Mouse (Mus musculus): ENCODE data around the gene Wnt10a. TPM values are rescaled to one million over a fixed set of nuclear protein-coding genes. Genes with fewer than 3 reads are reported as not detected.

Wnt10a gene
- polyA plus RNA-seq, 1 experiment from 2014 or later = 0.21 TPM

DNA sequence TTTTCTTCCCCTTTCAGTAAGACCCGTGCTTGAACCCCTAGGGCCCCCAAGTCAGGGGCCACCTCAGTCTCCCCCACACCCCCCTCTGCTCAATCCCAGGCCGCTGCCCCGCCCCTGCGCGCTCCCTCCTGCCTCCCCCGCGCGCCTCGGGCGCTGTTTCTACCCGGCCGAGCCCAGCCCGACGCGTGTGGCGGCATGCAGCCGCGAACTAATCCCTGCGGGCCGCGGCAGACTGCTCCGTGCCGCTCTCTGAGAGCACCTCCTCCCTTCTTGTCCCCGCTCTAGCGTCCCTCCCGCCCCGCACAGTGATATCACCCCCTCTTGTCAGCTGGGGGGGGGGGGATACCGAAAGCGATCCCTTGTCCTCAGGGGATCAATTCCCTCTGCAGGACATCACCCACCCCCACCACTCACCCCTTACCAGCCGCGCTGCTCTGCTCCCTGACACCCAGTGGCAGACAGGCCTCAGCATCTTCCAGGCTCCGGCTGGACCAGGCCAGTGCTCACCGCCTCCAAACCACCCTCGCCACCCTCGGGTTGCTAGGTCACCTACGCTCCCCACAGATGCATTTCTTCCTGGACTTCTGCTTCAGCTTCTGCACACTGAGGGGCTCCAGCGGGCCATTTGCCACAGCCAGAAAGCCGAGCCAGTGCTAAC lies 3.3 kb downstream of the Wnt10a start:
- Histone ChIP-seq H3K4me2 (replicated peaks) (peak overlapping the region; percentile 45), H3K27ac (no peak overlapping the region), H3K9me3 (ENCODE audit: control insufficient read depth, low read length) (no peaks in the 10 kb centered on the region), H3K27me3 (ENCODE audit: control insufficient read depth, insufficient read depth, low read length) (peaks cover 96% of the 10 kb centered on the region), H3K4me1 (replicated peaks; ENCODE audit: control insufficient read depth, insufficient read depth, low read length) (peaks cover 23% of the 10 kb centered on the region), H3K36me3 (replicated peaks; ENCODE audit: control insufficient read depth, insufficient read depth) (no peaks in the 10 kb centered on the region), H3K4me3 (replicated peaks; ENCODE audit: low read length) (peak overlapping the region; percentile 16), H3K9ac (no peak overlapping the region)
- WGBS = under 1% methylated on average over 33 of the region's 38 CpGs
- DNase-seq (ENCODE audit: low spot score) = no peak
- ATAC-seq (ENCODE audit: low FRiP score) = 0 out of 2 replicates have a peak, but pooled peaks have one; percentile 22

DNA sequence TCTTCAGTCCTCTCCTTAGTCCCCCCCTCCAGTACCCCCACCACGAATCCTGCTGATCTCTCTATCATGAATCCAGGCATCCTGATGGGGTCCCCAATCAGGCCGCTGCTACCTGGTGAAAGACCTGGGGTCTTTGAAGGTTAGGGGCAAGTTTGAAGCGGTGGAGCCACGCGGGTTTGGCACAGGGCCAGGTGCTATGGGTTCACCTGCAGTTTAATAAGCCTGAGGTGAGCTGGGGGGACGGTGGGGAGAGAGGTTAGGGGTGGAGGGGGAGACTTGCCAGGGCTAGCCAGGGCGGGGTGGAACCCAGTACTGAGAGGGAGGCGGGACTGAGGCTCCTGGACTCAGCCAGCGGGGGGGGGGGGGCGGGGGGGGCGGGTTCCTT lies 3.8 kb downstream of the Wnt10a start:
- no peak overlapping the region for H3K4me3 ChIP-seq (replicated peaks; ENCODE audit: low read length)
- H3K4me2 ChIP-seq (replicated peaks) = peak overlapping the region; percentile 45; the same call in 1 of the 2 replicates
- no peak for ATAC-seq (ENCODE audit: low FRiP score)

DNA sequence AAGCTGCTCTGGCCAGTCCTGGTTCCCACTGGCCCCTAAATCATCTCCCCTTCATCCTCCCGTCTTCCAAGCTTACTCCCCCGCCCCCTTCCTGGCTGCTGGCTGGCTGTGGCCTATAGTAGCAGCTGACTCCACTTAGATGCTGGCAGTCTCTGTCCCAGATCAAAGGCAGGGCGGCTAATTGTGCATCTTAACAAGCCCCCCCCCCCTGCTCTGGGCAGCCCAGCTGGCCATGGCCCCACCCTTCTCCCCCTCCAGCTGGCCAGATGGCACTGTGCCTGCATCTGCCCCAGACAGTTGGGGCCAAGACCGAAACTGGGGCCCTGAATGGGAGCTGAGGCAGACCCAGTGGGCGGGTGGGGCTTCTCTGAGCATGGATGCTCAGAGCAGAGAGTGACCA lies 6.1 kb downstream of the Wnt10a start:
- Histone ChIP-seq H3K9ac (no peak overlapping the region), H3K4me3 (replicated peaks; ENCODE audit: low read length) (no peak overlapping the region), H3K36me3 (replicated peaks; ENCODE audit: control insufficient read depth, insufficient read depth) (no peaks in the 10 kb centered on the region), H3K27me3 (ENCODE audit: control insufficient read depth, insufficient read depth, low read length) (peaks cover 95% of the 10 kb centered on the region), H3K27ac (no peak overlapping the region), H3K9me3 (ENCODE audit: control insufficient read depth, low read length) (no peaks in the 10 kb centered on the region), H3K4me1 (replicated peaks; ENCODE audit: control insufficient read depth, insufficient read depth, low read length) (peaks cover 15% of the 10 kb centered on the region), H3K4me2 (replicated peaks) (no peak overlapping the region)
- 8% methylated on average over 5 of the region's 5 CpGs for WGBS
- ATAC-seq (ENCODE audit: low FRiP score) (peak; percentile 65), DNase-seq (ENCODE audit: low spot score) (peak; percentile 58)

More for the DNA sequence above, 3.8 kb downstream of the Wnt10a start:
- no peak for DNase-seq (ENCODE audit: low spot score)
- Histone ChIP-seq H3K36me3 (replicated peaks; ENCODE audit: control insufficient read depth, insufficient read depth) (no peaks in the 10 kb centered on the region), H3K4me1 (replicated peaks; ENCODE audit: control insufficient read depth, insufficient read depth, low read length) (peaks cover 25% of the 10 kb centered on the region), H3K27ac (no peak overlapping the region), H3K9ac (no peak overlapping the region), H3K9me3 (ENCODE audit: control insufficient read depth, low read length) (no peaks in the 10 kb centered on the region), H3K27me3 (ENCODE audit: control insufficient read depth, insufficient read depth, low read length) (peaks cover 96% of the 10 kb centered on the region)
- WGBS = 4% methylated on average over 7 of the region's 11 CpGs

DNA sequence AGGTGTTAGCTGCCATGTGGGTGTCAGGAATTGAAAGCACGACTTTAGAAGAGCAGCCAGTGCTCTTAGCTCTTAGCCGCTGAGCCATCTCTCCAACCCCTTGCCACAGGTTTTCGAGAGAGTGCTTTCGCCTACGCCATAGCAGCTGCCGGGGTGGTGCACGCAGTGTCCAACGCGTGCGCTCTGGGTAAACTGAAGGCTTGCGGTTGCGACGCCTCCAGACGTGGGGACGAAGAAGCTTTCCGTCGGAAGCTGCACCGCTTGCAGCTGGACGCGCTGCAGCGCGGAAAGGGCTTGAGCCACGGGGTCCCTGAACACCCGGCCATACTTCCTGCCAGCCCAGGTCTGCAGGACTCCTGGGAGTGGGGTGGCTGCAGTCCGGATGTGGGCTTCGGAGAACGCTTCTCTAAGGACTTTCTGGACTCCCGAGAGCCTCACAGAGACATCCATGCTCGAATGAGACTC lies 9.1 kb downstream of the Wnt10a start:
- ATAC-seq (ENCODE audit: low FRiP score) (no peak), DNase-seq (ENCODE audit: low spot score) (no peak)
- Histone ChIP-seq H3K9me3 (ENCODE audit: control insufficient read depth, low read length) (no peaks in the 10 kb centered on the region), H3K36me3 (replicated peaks; ENCODE audit: control insufficient read depth, insufficient read depth) (no peaks in the 10 kb centered on the region), H3K9ac (no peak overlapping the region), H3K4me1 (replicated peaks; ENCODE audit: control insufficient read depth, insufficient read depth, low read length) (peaks cover 16% of the 10 kb centered on the region; the same call in 1 of the 2 replicates), H3K4me3 (replicated peaks; ENCODE audit: low read length) (peak overlapping the region; percentile 19; the same call in 1 of the 2 replicates), H3K4me2 (replicated peaks) (peak overlapping the region; percentile 40), H3K27me3 (ENCODE audit: control insufficient read depth, insufficient read depth, low read length) (peaks cover 92% of the 10 kb centered on the region), H3K27ac (no peak overlapping the region)
- WGBS = under 1% methylated on average over 29 of the region's 29 CpGs

DNA sequence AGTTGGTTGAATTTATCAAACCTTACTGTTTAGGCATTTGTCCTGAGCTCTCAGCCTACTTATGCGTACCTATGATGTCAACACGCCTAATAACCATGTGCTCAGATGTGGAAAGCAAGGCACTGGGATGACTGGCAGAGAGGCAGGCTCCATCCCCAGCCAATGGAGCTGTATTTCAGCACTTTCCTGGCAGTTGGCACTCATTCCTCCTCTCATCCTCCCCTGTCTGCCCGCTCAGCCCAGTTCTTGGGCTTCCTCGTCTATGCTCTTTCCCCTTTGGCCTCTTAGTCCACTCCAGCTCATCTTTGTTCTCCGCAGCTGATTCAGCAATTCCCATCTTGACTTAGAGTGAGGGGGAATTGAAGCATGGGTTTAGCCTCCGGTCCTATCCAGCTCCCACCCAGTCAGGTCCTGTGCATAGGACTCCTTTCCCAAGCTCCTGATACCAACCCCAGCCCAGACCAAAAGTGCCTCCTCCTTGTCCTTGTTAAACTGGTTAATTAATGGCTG lies 10.4 kb downstream of the Wnt10a start:
- Histone ChIP-seq H3K36me3 (replicated peaks; ENCODE audit: control insufficient read depth, insufficient read depth) (no peaks in the 10 kb centered on the region), H3K27me3 (ENCODE audit: control insufficient read depth, insufficient read depth, low read length) (peaks cover 93% of the 10 kb centered on the region), H3K9me3 (ENCODE audit: control insufficient read depth, low read length) (no peaks in the 10 kb centered on the region), H3K9ac (no peak overlapping the region), H3K4me2 (replicated peaks) (no peak overlapping the region), H3K4me1 (replicated peaks; ENCODE audit: control insufficient read depth, insufficient read depth, low read length) (peaks cover 21% of the 10 kb centered on the region; the same call in 1 of the 2 replicates), H3K4me3 (replicated peaks; ENCODE audit: low read length) (no peak overlapping the region), H3K27ac (no peak overlapping the region)
- WGBS = 12% methylated on average over 6 of the region's 6 CpGs
- ATAC-seq (ENCODE audit: low FRiP score) (no peak), DNase-seq (ENCODE audit: low spot score) (no peak)

DNA sequence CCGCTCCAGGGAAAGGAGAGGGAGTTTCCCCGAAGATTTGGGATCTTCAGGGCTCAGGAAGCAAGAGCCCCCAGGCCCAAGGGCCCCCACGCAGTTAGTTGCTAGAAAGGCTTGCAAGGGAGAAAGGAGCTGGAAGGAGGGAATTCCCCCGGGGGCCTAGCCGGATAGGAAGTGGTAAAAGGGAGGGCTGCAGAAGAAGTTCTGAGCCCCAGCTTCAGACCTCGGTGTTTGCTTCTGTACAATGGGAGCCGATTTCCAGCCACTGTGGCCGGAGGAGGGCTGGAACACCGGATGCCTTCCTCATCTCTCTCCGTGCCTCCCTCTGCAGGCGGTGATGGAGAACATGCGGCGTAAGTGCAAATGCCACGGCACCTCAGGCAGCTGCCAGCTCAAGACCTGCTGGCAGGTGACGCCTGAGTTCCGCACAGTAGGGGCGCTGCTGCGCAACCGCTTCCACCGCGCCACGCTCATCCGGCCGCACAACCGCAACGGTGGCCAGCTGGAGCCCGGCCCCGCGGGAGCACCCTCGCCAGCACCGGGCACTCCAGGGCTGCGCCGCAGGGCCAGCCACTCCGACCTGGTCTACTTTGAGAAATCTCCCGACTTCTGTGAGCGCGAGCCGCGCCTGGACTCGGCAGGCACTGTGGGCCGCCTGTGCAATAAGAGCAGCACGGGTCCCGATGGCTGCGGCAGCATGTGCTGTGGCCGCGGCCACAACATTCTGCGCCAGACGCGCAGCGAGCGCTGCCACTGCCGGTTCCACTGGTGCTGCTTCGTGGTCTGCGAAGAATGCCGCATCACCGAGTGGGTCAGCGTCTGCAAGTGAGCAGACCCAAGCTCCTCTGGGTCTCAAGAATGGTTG lies 11.7 kb downstream of the Wnt10a start:
- H3K4me3 ChIP-seq (replicated peaks; ENCODE audit: low read length) = peak overlapping the region; percentile 45
- 1% methylated on average over 57 of the region's 57 CpGs for WGBS
- H3K27ac ChIP-seq = no peak overlapping the region
- DNase-seq (ENCODE audit: low spot score) = peak; percentile 73
- ATAC-seq (ENCODE audit: low FRiP score) = 0 out of 2 replicates have a peak, but pooled peaks have one; percentile 44
- peaks cover 34% of the 10 kb centered on the region for H3K4me1 ChIP-seq (replicated peaks; ENCODE audit: control insufficient read depth, insufficient read depth, low read length)
- no peaks in the 10 kb centered on the region for H3K9me3 ChIP-seq (ENCODE audit: control insufficient read depth, low read length)
- no peaks in the 10 kb centered on the region for H3K36me3 ChIP-seq (replicated peaks; ENCODE audit: control insufficient read depth, insufficient read depth)
- peak overlapping the region; percentile 86 for H3K4me2 ChIP-seq (replicated peaks)
- H3K9ac ChIP-seq = peak overlapping the region; percentile 59
- H3K27me3 ChIP-seq (ENCODE audit: control insufficient read depth, insufficient read depth, low read length) = peaks cover 82% of the 10 kb centered on the region

GRCm38 (mm10) chr1:74804211-74804870 lies 13.0 kb downstream of the Wnt10a start:
- peaks cover 70% of the 10 kb centered on the region for H3K27me3 ChIP-seq (ENCODE audit: control insufficient read depth, insufficient read depth, low read length)
- H3K4me3 ChIP-seq (replicated peaks; ENCODE audit: low read length) = no peak overlapping the region
- WGBS = 8% methylated on average over 10 of the region's 10 CpGs
- ATAC-seq (ENCODE audit: low FRiP score) (no peak), DNase-seq (ENCODE audit: low spot score) (no peak)
- H3K4me1 ChIP-seq (replicated peaks; ENCODE audit: control insufficient read depth, insufficient read depth, low read length) = peaks cover 35% of the 10 kb centered on the region
- no peaks in the 10 kb centered on the region for H3K9me3 ChIP-seq (ENCODE audit: control insufficient read depth, low read length)
- no peak overlapping the region for H3K4me2 ChIP-seq (replicated peaks)
- H3K9ac ChIP-seq = no peak overlapping the region
- no peak overlapping the region for H3K27ac ChIP-seq
- no peaks in the 10 kb centered on the region for H3K36me3 ChIP-seq (replicated peaks; ENCODE audit: control insufficient read depth, insufficient read depth)

- Histone ChIP-seq H3K36me3 (replicated peaks; ENCODE audit: control insufficient read depth, insufficient read depth) (no peaks in the 10 kb centered on the region), H3K9ac (no peak overlapping the region), H3K9me3 (ENCODE audit: control insufficient read depth, low read length) (no peaks in the 10 kb centered on the region), H3K4me2 (replicated peaks) (no peak overlapping the region), H3K4me3 (replicated peaks; ENCODE audit: low read length) (no peak overlapping the region), H3K27ac (no peak overlapping the region), H3K4me1 (replicated peaks; ENCODE audit: control insufficient read depth, insufficient read depth, low read length) (peaks cover 32% of the 10 kb centered on the region), H3K27me3 (ENCODE audit: control insufficient read depth, insufficient read depth, low read length) (peaks cover 59% of the 10 kb centered on the region)
- no peak for ATAC-seq (ENCODE audit: low FRiP score)
- WGBS = 29% methylated on average over 4 of the region's 4 CpGs
- no peak for DNase-seq (ENCODE audit: low spot score)
Observed at GRCm38 (mm10) chr1:74805340-74805835, 14.1 kb downstream of the Wnt10a start.
